Mouse (Mus musculus): ENCODE results near the gene Rnf7. TPM values are rescaled to one million over a fixed set of nuclear protein-coding genes. Genes with fewer than 3 reads are reported as not detected.

The Rnf7 gene
- polyA plus RNA-seq, 1 experiment from 2014 or later: 235 TPM

GRCm38 (mm10) chr9:96438334-96438871 is 40.1 kb downstream of the Rnf7 start:
- H3K9ac ChIP-seq: peak overlapping the region; percentile 69
- peak overlapping the region; percentile 70 for H3K4me2 ChIP-seq
- no peaks in the 10 kb centered on the region for H3K9me3 ChIP-seq (replicated peaks)
- H3K4me3 ChIP-seq: peak overlapping the region; percentile 47
- peak overlapping the region; percentile 76 for H3K27ac ChIP-seq (ENCODE audit: poor library complexity, severe bottlenecking)
- WGBS: 5% methylated on average over 8 of the region's 8 CpGs
- H3K27me3 ChIP-seq (replicated peaks): no peaks in the 10 kb centered on the region
- no peaks in the 10 kb centered on the region for H3K36me3 ChIP-seq
- ATAC-seq (ENCODE audit: insufficient number of reproducible peaks, low FRiP score): no peak
- peaks cover 41% of the 10 kb centered on the region for H3K4me1 ChIP-seq (replicated peaks)

GRCm38 (mm10) chr9:96437805-96438333 is 40.6 kb downstream of the Rnf7 start:
- 1% methylated on average over 25 of the region's 25 CpGs for WGBS
- peak overlapping the region; percentile 70 for H3K4me2 ChIP-seq
- peak; percentile 80 for ATAC-seq (ENCODE audit: insufficient number of reproducible peaks, low FRiP score)
- H3K27me3 ChIP-seq (replicated peaks): no peaks in the 10 kb centered on the region
- peak overlapping the region; percentile 47 for H3K4me3 ChIP-seq
- H3K9me3 ChIP-seq (replicated peaks): no peaks in the 10 kb centered on the region
- H3K9ac ChIP-seq: peak overlapping the region; percentile 69
- peak overlapping the region; percentile 76 for H3K27ac ChIP-seq (ENCODE audit: poor library complexity, severe bottlenecking)
- H3K4me1 ChIP-seq (replicated peaks): peaks cover 41% of the 10 kb centered on the region
- H3K36me3 ChIP-seq: no peaks in the 10 kb centered on the region

GRCm38 (mm10) chr9:96436901-96437804 is 41.3 kb downstream of the Rnf7 start:
- Histone ChIP-seq H3K4me3 (peak overlapping the region; percentile 47), H3K9ac (peak overlapping the region; percentile 69), H3K27ac (ENCODE audit: poor library complexity, severe bottlenecking) (peak overlapping the region; percentile 76), H3K27me3 (replicated peaks) (no peaks in the 10 kb centered on the region), H3K4me2 (peak overlapping the region; percentile 70), H3K9me3 (replicated peaks) (no peaks in the 10 kb centered on the region), H3K36me3 (no peaks in the 10 kb centered on the region), H3K4me1 (replicated peaks) (peaks cover 41% of the 10 kb centered on the region)
- ATAC-seq (ENCODE audit: insufficient number of reproducible peaks, low FRiP score): peak; percentile 45
- WGBS: 11% methylated on average over 28 of the region's 28 CpGs

- Histone ChIP-seq H3K27me3 (replicated peaks) (no peaks in the 10 kb centered on the region), H3K9me3 (replicated peaks) (no peaks in the 10 kb centered on the region), H3K9ac (no peak overlapping the region), H3K4me3 (no peak overlapping the region), H3K4me2 (no peak overlapping the region), H3K4me1 (replicated peaks) (peaks cover 36% of the 10 kb centered on the region), H3K27ac (ENCODE audit: poor library complexity, severe bottlenecking) (no peak overlapping the region), H3K36me3 (no peaks in the 10 kb centered on the region)
- WGBS: 87% methylated on average over 3 of the region's 3 CpGs
- no peak for ATAC-seq (ENCODE audit: insufficient number of reproducible peaks, low FRiP score)
Observed at GRCm38 (mm10) chr9:96432575-96432974, 45.9 kb downstream of the Rnf7 start.

- no peak for ATAC-seq (ENCODE audit: insufficient number of reproducible peaks, low FRiP score)
- H3K4me1 ChIP-seq (replicated peaks): peaks cover 22% of the 10 kb centered on the region
- no peaks in the 10 kb centered on the region for H3K27me3 ChIP-seq (replicated peaks)
- H3K9me3 ChIP-seq (replicated peaks): no peaks in the 10 kb centered on the region
- H3K9ac ChIP-seq: no peak overlapping the region
- 63% methylated on average over 3 of the region's 3 CpGs for WGBS
- no peak overlapping the region for H3K4me2 ChIP-seq
- no peak overlapping the region for H3K27ac ChIP-seq (ENCODE audit: poor library complexity, severe bottlenecking)
- H3K36me3 ChIP-seq: no peaks in the 10 kb centered on the region
- no peak overlapping the region for H3K4me3 ChIP-seq
Observed at GRCm38 (mm10) chr9:96431081-96431480, 47.4 kb downstream of the Rnf7 start.

GRCm38 (mm10) chr9:96428336-96429046 is 50.0 kb downstream of the Rnf7 start:
- Histone ChIP-seq H3K9me3 (replicated peaks) (no peaks in the 10 kb centered on the region), H3K4me3 (no peak overlapping the region), H3K9ac (no peak overlapping the region), H3K36me3 (no peaks in the 10 kb centered on the region), H3K4me2 (no peak overlapping the region), H3K27ac (ENCODE audit: poor library complexity, severe bottlenecking) (no peak overlapping the region), H3K27me3 (replicated peaks) (no peaks in the 10 kb centered on the region), H3K4me1 (replicated peaks) (peaks cover 10% of the 10 kb centered on the region)
- ATAC-seq (ENCODE audit: insufficient number of reproducible peaks, low FRiP score): no peak
- 80% methylated on average over 17 of the region's 17 CpGs for WGBS

GRCm38 (mm10) chr9:96424027-96424426 is 54.4 kb downstream of the Rnf7 start:
- 38% methylated on average over 8 of the region's 8 CpGs for WGBS
- no peaks in the 10 kb centered on the region; the same call in 1 of the 2 replicates for H3K4me1 ChIP-seq (replicated peaks)
- no peak overlapping the region for H3K27ac ChIP-seq (ENCODE audit: poor library complexity, severe bottlenecking)
- no peaks in the 10 kb centered on the region for H3K36me3 ChIP-seq
- peaks cover 7% of the 10 kb centered on the region; the same call in 1 of the 2 replicates for H3K9me3 ChIP-seq (replicated peaks)
- no peak for ATAC-seq (ENCODE audit: insufficient number of reproducible peaks, low FRiP score)
- no peak overlapping the region for H3K4me2 ChIP-seq
- no peak overlapping the region for H3K9ac ChIP-seq
- no peak overlapping the region for H3K4me3 ChIP-seq
- no peaks in the 10 kb centered on the region for H3K27me3 ChIP-seq (replicated peaks)

Other genes with a start within 250 kb of the Rnf7 start
- 164 and 168 TPM in 2 replicates for gene Atp1b3, start 114.2 kb downstream of the Rnf7 start, polyA plus RNA-seq (2016; fragmentation: Nextera tagmentation; extraction: Ambion mirVana)
- not detected in 2 replicates for gene Gm28729, start 46.6 kb upstream of the Rnf7 start, polyA plus RNA-seq (2016; fragmentation: Nextera tagmentation; extraction: Ambion mirVana)
- gene Rasa2, start 152.9 kb upstream of the Rnf7 start, polyA plus RNA-seq (2016; fragmentation: Nextera tagmentation; extraction: Ambion mirVana): 16.1 and 17.6 TPM in 2 replicates

All from heart, embryonic 12.5 days (tissue).